Mouse (Mus musculus): ENCODE results near the gene Olfr95.

DNA sequence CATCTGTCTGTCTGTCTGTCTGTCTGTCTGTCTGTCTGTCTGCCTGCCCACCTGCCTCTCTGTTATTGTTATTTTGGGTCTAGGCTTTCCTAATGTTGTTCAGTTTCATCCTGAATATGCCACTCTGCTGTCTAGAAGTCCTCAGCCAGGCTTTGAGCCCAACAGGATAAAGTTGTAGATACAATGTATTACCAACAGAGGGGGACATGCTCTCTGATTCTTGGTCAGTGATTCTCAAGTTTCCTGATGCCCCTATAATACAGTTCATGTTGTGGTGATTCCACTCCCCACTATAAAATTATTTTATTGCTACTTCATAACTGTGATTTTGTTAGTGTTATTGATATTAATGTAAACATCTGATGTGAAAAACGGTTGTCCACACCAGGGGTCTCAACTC, 9.0 kb upstream of the Olfr95 start:
- TF ChIP-seq CTCF (IDR thresholded peaks at IDR 0.05; ENCODE audit: low read depth) = peak; percentile 19; the same call in 1 of the 2 replicates
- TF ChIP-seq EP300 (IDR thresholded peaks at IDR 0.05; ENCODE audit: low read depth) = no peak
